Mouse (Mus musculus): ENCODE measurements around the gene Cnot11.

Cnot11 gene

GRCm38 (mm10) chr1:39535515-39536311 lies 921 bp downstream of the Cnot11 start:
- peak; percentile 100 for DNase-seq (ENCODE audit: low read depth)

GRCm38 (mm10) chr1:39536701-39537100 lies 1.9 kb downstream of the Cnot11 start:
- DNase-seq (ENCODE audit: low read depth) = peak; percentile 20

GRCm38 (mm10) chr1:39537631-39538380 lies 3.0 kb downstream of the Cnot11 start:
- no peak for DNase-seq (ENCODE audit: low read depth)

- DNase-seq (ENCODE audit: low read depth) = peak; percentile 42
These were observed 5.8 kb downstream of the Cnot11 start for GRCm38 (mm10) chr1:39540592-39540991.

GRCm38 (mm10) chr1:39545589-39545988 lies 10.8 kb downstream of the Cnot11 start:
- peak; percentile 39 for DNase-seq (ENCODE audit: low read depth)

GRCm38 (mm10) chr1:39546160-39546866 lies 11.5 kb downstream of the Cnot11 start:
- no peak for DNase-seq (ENCODE audit: low read depth)

- no peak for DNase-seq (ENCODE audit: low read depth)
These were observed 12.4 kb downstream of the Cnot11 start for GRCm38 (mm10) chr1:39547238-39547637.

- DNase-seq (ENCODE audit: low read depth) = no peak
These were observed 15.0 kb downstream of the Cnot11 start for GRCm38 (mm10) chr1:39549831-39550230.

- peak; percentile 62 for DNase-seq (ENCODE audit: low read depth)
These were observed 21.0 kb downstream of the Cnot11 start for GRCm38 (mm10) chr1:39555556-39556415.

- DNase-seq (ENCODE audit: low read depth) = no peak
These were observed 24.2 kb downstream of the Cnot11 start for GRCm38 (mm10) chr1:39559009-39559408.

GRCm38 (mm10) chr1:39561920-39562319 lies 27.1 kb downstream of the Cnot11 start:
- no peak for DNase-seq (ENCODE audit: low read depth)

GRCm38 (mm10) chr1:39563161-39563560 lies 28.4 kb downstream of the Cnot11 start:
- no peak for DNase-seq (ENCODE audit: low read depth)

GRCm38 (mm10) chr1:39564603-39565002 lies 29.8 kb downstream of the Cnot11 start:
- no peak for DNase-seq (ENCODE audit: low read depth)

- DNase-seq (ENCODE audit: low read depth) = no peak
These were observed 33.3 kb downstream of the Cnot11 start for GRCm38 (mm10) chr1:39568079-39568478.

- no peak for DNase-seq (ENCODE audit: low read depth)
These were observed 36.9 kb downstream of the Cnot11 start for GRCm38 (mm10) chr1:39571653-39572052.

GRCm38 (mm10) chr1:39573890-39574289 lies 39.1 kb downstream of the Cnot11 start:
- DNase-seq (ENCODE audit: low read depth) = no peak

- no peak for DNase-seq (ENCODE audit: low read depth)
These were observed 41.1 kb downstream of the Cnot11 start for GRCm38 (mm10) chr1:39575778-39576375.

GRCm38 (mm10) chr1:39576431-39577243 lies 41.8 kb downstream of the Cnot11 start:
- DNase-seq (ENCODE audit: low read depth) = peak; percentile 73

- peak; percentile 98 for DNase-seq (ENCODE audit: low read depth)
These were observed 42.5 kb downstream of the Cnot11 start, which contains the start of gene Rnf149 for GRCm38 (mm10) chr1:39577253-39577705. TSS of gene Rnf149 (minus strand) at chr1:39577405.

GRCm38 (mm10) chr1:39578446-39578845 lies 43.7 kb downstream of the Cnot11 start:
- DNase-seq (ENCODE audit: low read depth) = peak; percentile 46

Data from NIH3T3 (cell line).